Mouse (Mus musculus): ENCODE measurements around the gene Zc3h10. TPM values are rescaled to one million over a fixed set of nuclear protein-coding genes. Genes with fewer than 3 reads are reported as not detected.

Zc3h10 gene
- polyA plus RNA-seq (2014; fragmentation: Nextera tagmentation; extraction: Ambion mirVana): 11.0 and 14.5 TPM in 2 replicates

GRCm38 (mm10) chr10:128547361-128548032, at the start of gene Zc3h10:
Gene Zc3h10 (minus strand): TSS chr10:128547774.
- Histone ChIP-seq H3K4me1 (ENCODE audit: insufficient read depth) (no peaks in the 10 kb centered on the region), H3K9me3 (ENCODE audit: low read depth, low read length) (no peaks in the 10 kb centered on the region), H3K4me3 (ENCODE audit: low read depth, low read length) (peak within 1 kb of the TSS; percentile 86), H3K4me2 (peak within 1 kb of the TSS; percentile 79), H3K27me3 (ENCODE audit: insufficient read depth, low read length) (no peaks in the 10 kb centered on the region), H3K36me3 (ENCODE audit: insufficient read depth) (peaks cover 37% of the 10 kb centered on the region), H3K27ac (ENCODE audit: low read depth) (peak within 1 kb of the TSS; percentile 98), H3K9ac (peak within 1 kb of the TSS; percentile 96)
- peak; percentile 55 for TF ChIP-seq CTCF (IDR thresholded peaks at IDR 0.05; ENCODE audit: low read depth)
- peak; percentile 92 for ATAC-seq (ENCODE audit: insufficient read depth)
- WGBS: under 1% methylated on average over 50 of the region's 50 CpGs
- DNase-seq: peak; percentile 99

- ATAC-seq (ENCODE audit: insufficient read depth) (no peak), DNase-seq (no peak)
- Histone ChIP-seq H3K4me1 (ENCODE audit: insufficient read depth) (no peaks in the 10 kb centered on the region), H3K4me2 (no peak overlapping the region), H3K27ac (ENCODE audit: low read depth) (no peak overlapping the region), H3K36me3 (ENCODE audit: insufficient read depth) (no peaks in the 10 kb centered on the region), H3K9ac (no peak overlapping the region), H3K4me3 (ENCODE audit: low read depth, low read length) (no peak overlapping the region), H3K27me3 (ENCODE audit: insufficient read depth, low read length) (peaks cover 24% of the 10 kb centered on the region), H3K9me3 (ENCODE audit: low read depth, low read length) (no peaks in the 10 kb centered on the region)
- WGBS: 74% methylated on average over 5 of the region's 5 CpGs
- no peak for TF ChIP-seq CTCF (IDR thresholded peaks at IDR 0.05; ENCODE audit: low read depth)
Observed at GRCm38 (mm10) chr10:128592797-128593196, 45.2 kb upstream of the Zc3h10 start.

GRCm38 (mm10) chr10:128591436-128591835, 43.9 kb upstream of the Zc3h10 start:
- H3K4me2 ChIP-seq: no peak overlapping the region

GRCm38 (mm10) chr10:128590193-128590690, 42.7 kb upstream of the Zc3h10 start:
- Histone ChIP-seq H3K27ac (ENCODE audit: low read depth) (peak overlapping the region; percentile 96), H3K36me3 (ENCODE audit: insufficient read depth) (no peaks in the 10 kb centered on the region), H3K9me3 (ENCODE audit: low read depth, low read length) (no peaks in the 10 kb centered on the region), H3K4me2 (peak overlapping the region; percentile 98), H3K27me3 (ENCODE audit: insufficient read depth, low read length) (peaks cover 39% of the 10 kb centered on the region), H3K9ac (peak overlapping the region; percentile 57), H3K4me3 (ENCODE audit: low read depth, low read length) (peak overlapping the region; percentile 61), H3K4me1 (ENCODE audit: insufficient read depth) (no peaks in the 10 kb centered on the region)
- WGBS: 1% methylated on average over 39 of the region's 43 CpGs
- peak; percentile 78 for TF ChIP-seq CTCF (IDR thresholded peaks at IDR 0.05; ENCODE audit: low read depth)
- ATAC-seq (ENCODE audit: insufficient read depth): peak; percentile 41
- peak; percentile 88 for DNase-seq

More at GRCm38 (mm10) chr10:128591436-128591835, 43.9 kb upstream of the Zc3h10 start:
- ATAC-seq (ENCODE audit: insufficient read depth) (no peak), DNase-seq (no peak)
- Histone ChIP-seq H3K4me3 (ENCODE audit: low read depth, low read length) (no peak overlapping the region), H3K9ac (no peak overlapping the region), H3K27me3 (ENCODE audit: insufficient read depth, low read length) (peaks cover 36% of the 10 kb centered on the region), H3K9me3 (ENCODE audit: low read depth, low read length) (no peaks in the 10 kb centered on the region), H3K27ac (ENCODE audit: low read depth) (no peak overlapping the region), H3K4me1 (ENCODE audit: insufficient read depth) (no peaks in the 10 kb centered on the region), H3K36me3 (ENCODE audit: insufficient read depth) (no peaks in the 10 kb centered on the region)
- TF ChIP-seq CTCF (IDR thresholded peaks at IDR 0.05; ENCODE audit: low read depth): no peak
- WGBS: 74% methylated on average over 6 of the region's 6 CpGs

GRCm38 (mm10) chr10:128589464-128590192, 42.1 kb upstream of the Zc3h10 start, which contains the start of gene Erbb3:
Gene Erbb3 (minus strand): TSS chr10:128589652.
- Histone ChIP-seq H3K27me3 (ENCODE audit: insufficient read depth, low read length) (peaks cover 39% of the 10 kb centered on the region), H3K4me1 (ENCODE audit: insufficient read depth) (no peaks in the 10 kb centered on the region), H3K27ac (ENCODE audit: low read depth) (peak within 1 kb of the TSS; percentile 96), H3K9me3 (ENCODE audit: low read depth, low read length) (no peaks in the 10 kb centered on the region), H3K4me2 (peak within 1 kb of the TSS; percentile 98), H3K9ac (peak within 1 kb of the TSS; percentile 57), H3K4me3 (ENCODE audit: low read depth, low read length) (peak within 1 kb of the TSS; percentile 61), H3K36me3 (ENCODE audit: insufficient read depth) (no peaks in the 10 kb centered on the region)
- ATAC-seq (ENCODE audit: insufficient read depth) (peak; percentile 75), DNase-seq (peak; percentile 84)
- under 1% methylated on average over 43 of the region's 43 CpGs for WGBS
- TF ChIP-seq CTCF (IDR thresholded peaks at IDR 0.05; ENCODE audit: low read depth): no peak

GRCm38 (mm10) chr10:128588775-128589463, 41.3 kb upstream of the Zc3h10 start:
- Histone ChIP-seq H3K27ac (ENCODE audit: low read depth) (peak overlapping the region; percentile 96), H3K4me3 (ENCODE audit: low read depth, low read length) (peak overlapping the region; percentile 61), H3K4me2 (peak overlapping the region; percentile 98), H3K36me3 (ENCODE audit: insufficient read depth) (no peaks in the 10 kb centered on the region), H3K27me3 (ENCODE audit: insufficient read depth, low read length) (peaks cover 39% of the 10 kb centered on the region), H3K9ac (peak overlapping the region; percentile 57), H3K4me1 (ENCODE audit: insufficient read depth) (no peaks in the 10 kb centered on the region), H3K9me3 (ENCODE audit: low read depth, low read length) (no peaks in the 10 kb centered on the region)
- WGBS: 3% methylated on average over 23 of the region's 23 CpGs
- DNase-seq (no peak), ATAC-seq (ENCODE audit: insufficient read depth) (peak; percentile 21)
- no peak for TF ChIP-seq CTCF (IDR thresholded peaks at IDR 0.05; ENCODE audit: low read depth)

Measured in lung, embryonic 14.5 days (tissue).